Mouse (Mus musculus): Measurements from ENCODE around the gene Ogdhl.

GRCm38 (mm10) chr14:32321732-32322685 is at the start of gene Ogdhl:
- TF ChIP-seq POLR2A (IDR thresholded peaks at IDR 0.05; ENCODE audit: low read depth, low read length) = no peak
- no peak for TF ChIP-seq CTCF (IDR thresholded peaks at IDR 0.05; ENCODE audit: extremely low read depth, insufficient read length, insufficient replicate concordance, low read depth, low read length)

All from small intestine, adult 2 months (tissue).